Mouse (Mus musculus) heart, embryonic 15.5 days (tissue): ENCODE results near the gene Spag7. TPM values are rescaled to one million over a fixed set of nuclear protein-coding genes. Genes with fewer than 3 reads are reported as not detected.

ENCODE experiments used
- ATAC-seq: fragments of 200-750 bp; cut with Nextera tagmentation; replicated peaks from 2 replicates; pipeline ENCODE4 v1.8.0; 2017; ENCODE audit warnings: low read depth, moderate TSS enrichment; ENCODE audit not compliant: insufficient number of reproducible peaks, insufficient read depth, low FRiP score
- H3K27ac ChIP-seq: fragments of 300-500 bp; sonication (generic); 2 replicates; pipeline ENCODE4 v1.5.1; 2015; ENCODE audit warnings: mild to moderate bottlenecking, inconsistent platforms
- H3K27me3 ChIP-seq: fragments of 300-500 bp; sonication (generic); 2 replicates; pipeline ENCODE4 v1.6.1; 2015; ENCODE audit warnings: inconsistent platforms
- H3K36me3 ChIP-seq: fragments of 300-500 bp; sonication (generic); 2 replicates; pipeline ENCODE4 v1.6.1; 2015; ENCODE audit warnings: mild to moderate bottlenecking, inconsistent platforms
- H3K4me1 ChIP-seq: fragments of 300-500 bp; sonication (generic); replicated peaks from 2 replicates; pipeline ENCODE4 v1.6.1; 2015; ENCODE audit warnings: inconsistent platforms
- H3K4me2 ChIP-seq: fragments of 300-500 bp; sonication (generic); 2 replicates; pipeline ENCODE4 v1.6.1; 2015; ENCODE audit warnings: inconsistent platforms, mild to moderate bottlenecking, moderate library complexity
- H3K4me3 ChIP-seq: fragments of 300-500 bp; sonication (generic); 2 replicates; pipeline ENCODE4 v1.5.1; 2015; ENCODE audit warnings: mild to moderate bottlenecking, inconsistent platforms
- H3K9ac ChIP-seq: fragments of 300-500 bp; sonication (generic); 2 replicates; pipeline ENCODE4 v1.6.1; 2015; ENCODE audit warnings: mild to moderate bottlenecking, inconsistent platforms
- H3K9me3 ChIP-seq: fragments of 300-500 bp; sonication (generic); replicated peaks from 2 replicates; pipeline ENCODE4 v1.6.1; 2016; ENCODE audit warnings: inconsistent platforms
- WGBS: fragments of 180-500 bp; shearing (Covaris S2); methylation state at CpG from one replicate; pipeline ENCODE4 v1.1.7; 2015; ENCODE audit warnings: mixed read lengths; 5-methylcytosine and 5-hydroxymethylcytosine counted together
- polyA plus RNA-seq: library from polyadenylated mRNA; unstranded; fragments of >200 nt; fragmentation: Nextera tagmentation; extraction: Ambion mirVana; gene quantifications from 2 replicates; pipeline ENCODE4 v1.2.1, GENCODE M21; 2015

Spag7 gene
- 168 and 186 TPM in 2 replicates for polyA plus RNA-seq

DNA sequence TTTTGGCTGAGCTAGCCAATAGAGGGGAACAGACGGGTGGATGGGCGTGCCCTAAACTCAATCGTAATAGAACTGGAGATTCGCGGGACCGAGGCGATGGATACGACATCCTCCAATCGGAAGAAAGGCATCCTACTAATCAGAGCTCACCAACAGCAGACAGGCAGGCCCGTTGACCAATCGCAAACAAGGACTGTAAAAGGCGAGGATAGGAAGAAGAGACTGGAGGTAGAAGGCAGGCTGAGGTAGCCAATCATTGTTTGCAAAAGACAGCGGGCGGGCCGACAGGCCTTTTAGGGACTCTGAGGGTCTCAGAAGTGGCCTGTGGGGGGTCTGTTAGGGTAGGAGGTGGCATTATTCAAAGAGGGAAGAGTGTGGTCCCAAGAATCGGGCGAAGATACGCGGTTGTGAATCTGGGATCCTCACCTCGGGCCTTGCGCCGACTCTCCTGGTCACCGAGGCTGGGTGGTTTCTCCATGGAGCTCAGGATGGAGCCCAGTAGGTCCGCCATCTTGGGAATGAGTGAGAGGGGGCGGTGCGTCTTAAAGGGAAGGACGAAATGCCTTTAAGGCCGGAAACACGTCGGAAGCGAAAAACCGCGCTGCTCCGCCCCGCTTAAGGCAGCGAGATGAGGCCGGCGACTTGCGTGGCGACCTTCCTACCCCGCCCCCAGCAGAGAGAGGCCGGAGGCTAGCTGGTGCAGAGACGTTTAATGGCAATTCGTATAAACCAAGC is at the start of gene Spag7:
Gene Spag7, minus strand, starts transcription at position 646 of the 735 bp plus-strand sequence.
- ATAC-seq: peak; percentile 94
- Histone ChIP-seq H3K4me2 (peak within 1 kb of the TSS; percentile 88), H3K9me3 (no peaks in the 10 kb centered on the region), H3K9ac (peak within 1 kb of the TSS; percentile 77), H3K4me1 (peaks cover 23% of the 10 kb centered on the region), H3K4me3 (peak within 1 kb of the TSS; percentile 61), H3K27me3 (no peaks in the 10 kb centered on the region), H3K36me3 (peaks cover 26% of the 10 kb centered on the region), H3K27ac (peak within 1 kb of the TSS; percentile 97)
- WGBS: under 1% methylated on average over 44 of the region's 44 CpGs

GRCm38 (mm10) chr11:70718481-70718880 is 49.3 kb upstream of the Spag7 start:
- Histone ChIP-seq H3K27me3 (no peaks in the 10 kb centered on the region), H3K27ac (no peak overlapping the region), H3K4me1 (no peaks in the 10 kb centered on the region), H3K36me3 (peaks cover 81% of the 10 kb centered on the region), H3K9me3 (no peaks in the 10 kb centered on the region), H3K9ac (no peak overlapping the region), H3K4me3 (no peak overlapping the region), H3K4me2 (no peak overlapping the region)
- ATAC-seq: no peak
- 75% methylated on average over 5 of the region's 5 CpGs for WGBS

DNA sequence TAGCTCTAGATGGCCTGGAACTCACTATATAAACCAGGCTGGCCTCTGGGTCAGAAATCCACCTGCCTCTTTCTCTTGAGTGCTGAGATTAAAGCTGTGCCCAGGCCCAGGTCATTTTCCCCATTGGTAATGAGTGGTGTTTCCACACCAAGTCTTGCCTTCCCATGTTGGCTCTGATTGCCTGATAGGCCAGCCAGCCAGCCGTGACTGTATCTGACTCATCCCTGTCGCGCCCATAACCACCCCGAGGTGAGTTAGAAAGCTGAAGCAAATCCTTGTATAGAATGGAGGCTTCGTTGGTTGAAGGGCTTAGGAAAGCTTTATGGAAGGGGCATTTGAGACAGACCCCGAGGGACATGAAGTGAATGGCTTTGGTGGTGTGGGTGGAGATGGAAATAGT is 46.6 kb upstream of the Spag7 start:
- WGBS: 85% methylated on average over 6 of the region's 6 CpGs
- Histone ChIP-seq H3K27ac (no peak overlapping the region), H3K27me3 (no peaks in the 10 kb centered on the region), H3K4me1 (no peaks in the 10 kb centered on the region), H3K4me3 (no peak overlapping the region), H3K9ac (no peak overlapping the region; the same call in 1 of the 2 replicates), H3K36me3 (peaks cover 90% of the 10 kb centered on the region), H3K9me3 (no peaks in the 10 kb centered on the region), H3K4me2 (no peak overlapping the region)
- ATAC-seq: no peak

DNA sequence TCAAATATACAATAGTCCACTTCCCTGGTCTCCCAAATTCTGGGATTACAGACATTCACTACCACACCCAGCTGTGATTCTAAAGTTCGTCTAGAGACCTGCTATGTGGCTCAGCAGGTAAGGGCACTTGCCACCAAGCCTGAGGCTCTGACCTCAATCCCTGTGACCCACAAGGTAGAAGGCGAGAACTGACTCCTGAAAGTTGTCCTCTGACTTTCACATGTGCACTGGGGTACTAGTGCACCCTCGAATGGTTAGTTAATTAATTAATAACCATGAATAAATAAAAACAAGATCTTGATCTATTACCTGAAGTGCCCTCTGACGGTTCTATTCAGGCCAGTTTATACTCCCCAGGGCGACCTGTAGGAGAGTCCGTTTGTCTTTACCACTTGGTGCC is 44.0 kb upstream of the Spag7 start:
- ATAC-seq: no peak
- 86% methylated on average over 6 of the region's 6 CpGs for WGBS
- H3K27ac ChIP-seq: no peak overlapping the region
- no peaks in the 10 kb centered on the region for H3K9me3 ChIP-seq
- no peaks in the 10 kb centered on the region for H3K4me1 ChIP-seq
- H3K4me3 ChIP-seq: no peak overlapping the region
- no peaks in the 10 kb centered on the region for H3K27me3 ChIP-seq
- H3K4me2 ChIP-seq: no peak overlapping the region
- peaks cover 88% of the 10 kb centered on the region for H3K36me3 ChIP-seq
- H3K9ac ChIP-seq: no peak overlapping the region

- Histone ChIP-seq H3K9me3 (no peaks in the 10 kb centered on the region), H3K4me1 (no peaks in the 10 kb centered on the region), H3K4me3 (no peak overlapping the region), H3K9ac (no peak overlapping the region), H3K27me3 (no peaks in the 10 kb centered on the region), H3K36me3 (peaks cover 88% of the 10 kb centered on the region), H3K4me2 (no peak overlapping the region), H3K27ac (no peak overlapping the region)
- no peak for ATAC-seq
- WGBS: 92% methylated on average over 10 of the region's 10 CpGs
Observed at GRCm38 (mm10) chr11:70711026-70711425, 41.8 kb upstream of the Spag7 start.

DNA sequence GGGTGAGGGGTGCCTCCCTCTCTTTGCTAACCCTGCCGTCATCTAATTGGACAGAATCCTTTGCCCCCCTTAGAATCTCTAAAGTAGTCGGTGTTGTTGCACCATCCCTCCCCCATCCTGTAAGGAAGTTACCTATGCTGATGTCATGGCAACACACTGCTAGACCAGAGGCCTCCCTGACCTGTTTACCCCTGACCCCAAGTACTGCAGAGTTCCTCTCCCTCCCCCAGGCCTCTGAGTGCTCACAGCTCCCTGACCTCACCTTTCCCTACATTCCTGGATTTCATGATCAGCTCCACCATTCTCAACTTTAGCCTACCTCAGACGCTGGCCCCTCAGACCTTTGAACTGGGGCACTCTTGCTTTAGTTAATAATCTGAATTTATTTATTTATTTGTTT is 36.9 kb upstream of the Spag7 start:
- Histone ChIP-seq H3K4me3 (no peak overlapping the region), H3K4me2 (no peak overlapping the region), H3K27me3 (no peaks in the 10 kb centered on the region), H3K27ac (no peak overlapping the region), H3K36me3 (peaks cover 79% of the 10 kb centered on the region), H3K4me1 (peaks cover 28% of the 10 kb centered on the region), H3K9me3 (no peaks in the 10 kb centered on the region), H3K9ac (no peak overlapping the region)
- no peak for ATAC-seq
- 81% methylated on average over 3 of the region's 3 CpGs for WGBS

GRCm38 (mm10) chr11:70702781-70703180 is 33.6 kb upstream of the Spag7 start:
- H3K4me3 ChIP-seq: peak overlapping the region; percentile 91
- no peaks in the 10 kb centered on the region for H3K27me3 ChIP-seq
- peak overlapping the region; percentile 98 for H3K9ac ChIP-seq
- no peaks in the 10 kb centered on the region for H3K9me3 ChIP-seq
- peak overlapping the region; percentile 96 for H3K27ac ChIP-seq
- peaks cover 35% of the 10 kb centered on the region for H3K4me1 ChIP-seq
- peaks cover 47% of the 10 kb centered on the region for H3K36me3 ChIP-seq
- peak overlapping the region; percentile 89 for H3K4me2 ChIP-seq
- 33% methylated on average over 6 of the region's 6 CpGs for WGBS
- ATAC-seq: peak; percentile 51

DNA sequence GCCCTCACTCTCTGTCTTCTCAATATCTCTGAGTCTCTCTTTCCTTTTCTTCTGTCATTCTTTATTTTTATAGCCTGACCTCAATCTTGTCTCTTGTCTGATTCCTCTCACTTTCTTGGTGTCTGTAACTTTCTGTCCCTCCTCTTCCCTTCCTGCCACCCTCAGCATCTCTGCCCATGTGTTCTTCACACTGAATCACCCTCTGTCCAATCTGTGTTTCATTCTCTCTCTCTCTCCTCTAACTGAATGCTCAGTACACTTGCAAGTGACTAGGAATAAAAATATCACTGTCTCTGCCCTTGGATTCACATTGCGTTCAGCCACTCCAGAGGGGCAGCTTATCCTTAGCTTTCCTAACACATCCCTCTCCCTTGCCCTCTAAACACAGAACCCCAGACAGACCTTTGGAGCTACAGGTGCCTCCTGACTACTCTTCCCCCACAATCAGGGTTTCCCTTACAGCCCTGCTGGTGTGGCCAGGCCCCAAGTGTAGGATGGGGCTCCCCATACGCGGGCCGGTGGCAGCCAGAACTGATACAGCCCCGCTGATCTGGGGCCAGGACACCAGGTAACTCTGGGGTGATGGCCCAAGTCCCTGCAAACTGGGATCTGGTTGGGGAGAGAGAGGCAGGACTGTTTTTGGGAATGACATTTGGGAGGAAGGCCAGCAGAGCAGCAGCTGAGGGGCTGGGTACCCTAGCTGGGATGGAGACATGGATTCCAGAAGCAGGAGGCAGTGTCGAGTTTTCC is 32.9 kb upstream of the Spag7 start:
- Histone ChIP-seq H3K9ac (peak overlapping the region; percentile 98), H3K4me2 (peak overlapping the region; percentile 89), H3K4me3 (peak overlapping the region; percentile 91), H3K27ac (peak overlapping the region; percentile 96), H3K27me3 (no peaks in the 10 kb centered on the region), H3K36me3 (peaks cover 41% of the 10 kb centered on the region), H3K9me3 (no peaks in the 10 kb centered on the region), H3K4me1 (peaks cover 35% of the 10 kb centered on the region)
- 54% methylated on average over 6 of the region's 6 CpGs for WGBS
- ATAC-seq: no peak

DNA sequence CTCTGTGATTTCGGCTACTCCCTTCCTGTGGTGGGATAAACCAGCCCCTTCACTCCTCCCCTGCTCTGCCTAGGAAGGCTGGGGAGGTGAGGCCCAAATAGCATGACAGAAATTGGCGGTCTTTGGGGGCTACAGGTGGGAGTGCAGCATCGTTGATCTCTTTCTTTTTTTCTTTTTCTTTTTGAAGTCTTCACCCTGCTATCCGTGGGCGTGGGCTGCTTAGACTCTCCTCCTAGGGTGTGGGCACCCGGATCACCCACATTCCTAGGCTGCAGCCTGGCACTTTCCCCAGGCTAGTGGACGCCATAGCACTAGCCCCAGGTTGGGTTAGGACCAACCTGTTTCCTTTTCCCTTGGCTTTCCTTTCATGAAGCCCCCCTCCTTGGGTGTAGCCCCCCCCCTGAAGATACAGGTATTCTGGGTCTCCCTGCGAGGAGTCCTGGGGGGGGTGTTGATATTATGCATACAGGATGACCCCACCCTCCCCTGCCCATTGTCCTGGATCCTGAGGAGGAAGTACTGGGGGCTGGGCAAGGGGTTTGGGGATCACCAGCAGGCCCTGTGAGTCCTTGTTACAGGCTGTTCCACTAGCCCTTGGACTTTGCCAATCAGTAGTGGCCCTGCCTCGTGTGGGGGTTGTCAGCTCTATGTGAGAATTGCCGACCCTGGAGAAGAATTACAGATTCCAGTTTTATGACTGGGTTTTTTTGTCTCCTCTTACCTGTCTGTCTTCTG is 32.2 kb upstream of the Spag7 start:
- no peaks in the 10 kb centered on the region for H3K27me3 ChIP-seq
- peak overlapping the region; percentile 96 for H3K27ac ChIP-seq
- no peak for ATAC-seq
- peak overlapping the region; percentile 98 for H3K9ac ChIP-seq
- H3K36me3 ChIP-seq: peaks cover 33% of the 10 kb centered on the region
- peak overlapping the region; percentile 89 for H3K4me2 ChIP-seq
- H3K4me1 ChIP-seq: peaks cover 35% of the 10 kb centered on the region
- peak overlapping the region; percentile 91 for H3K4me3 ChIP-seq
- no peaks in the 10 kb centered on the region for H3K9me3 ChIP-seq
- 6% methylated on average over 10 of the region's 10 CpGs for WGBS

- Histone ChIP-seq H3K4me1 (peaks cover 35% of the 10 kb centered on the region), H3K9ac (peak overlapping the region; percentile 98), H3K27ac (peak overlapping the region; percentile 96), H3K36me3 (peaks cover 25% of the 10 kb centered on the region), H3K27me3 (no peaks in the 10 kb centered on the region), H3K4me2 (peak overlapping the region; percentile 89), H3K4me3 (peak overlapping the region; percentile 91), H3K9me3 (no peaks in the 10 kb centered on the region)
- under 1% methylated on average over 34 of the region's 34 CpGs for WGBS
- ATAC-seq: peak; percentile 59
Observed at GRCm38 (mm10) chr11:70700613-70701012, 31.4 kb upstream of the Spag7 start.
